Mouse (Mus musculus) inflammation-experienced regulatory T-cells, adult 6 months (primary cell): Measurements from ENCODE around the gene Map2k6. TPM values are rescaled to one million over a fixed set of nuclear protein-coding genes. Genes with fewer than 3 reads are reported as not detected.

Experiments used
- ATAC-seq: one replicate; pipeline ENCODE4 v1.8.0; 2017
- polyA plus RNA-seq, 3 experiments: library from polyadenylated mRNA; unstranded; fragments of 100-300 nt; shearing (Covaris generic); gene quantifications; one replicate each; pipeline ENCODE4 v1.2.1; 2017

Map2k6 gene
- polyA plus RNA-seq, 3 experiments from 2014 or later, result 6.1 to 8.3 (median 6.5) TPM

DNA sequence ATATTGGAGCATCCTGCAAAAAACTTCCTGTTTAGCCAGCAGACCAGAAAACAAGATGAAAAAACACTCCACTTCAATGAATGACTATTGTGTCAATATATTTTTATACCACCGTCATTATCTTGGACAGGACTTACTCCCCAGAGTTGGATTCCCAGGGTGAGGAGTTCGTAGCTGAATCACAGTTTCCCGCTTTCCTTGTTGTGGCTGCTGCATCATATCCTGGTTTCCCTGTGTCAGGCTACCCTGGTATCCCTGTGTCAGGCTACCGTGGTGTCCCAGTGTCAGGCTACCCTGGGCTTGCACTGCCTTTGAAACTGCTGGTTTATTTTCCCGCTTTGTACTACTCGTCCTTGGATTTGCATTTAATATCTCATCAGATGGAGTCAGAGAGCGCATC is 167.4 kb downstream of the Map2k6 start:
- no peak for ATAC-seq

- no peak for ATAC-seq
Measured at GRCm38 (mm10) chr11:110572548-110572947, 173.6 kb downstream of the Map2k6 start.

Other genes with a start within 250 kb of the Map2k6 start
- not detected for gene Abca9, start 230.9 kb upstream of the Map2k6 start, polyA plus RNA-seq
- not detected for gene Abca6, start 147.3 kb upstream of the Map2k6 start, polyA plus RNA-seq
- under 1 TPM; 0.33 to 0.84 (median 0.50) TPM for gene Abca5, start 61.4 kb upstream of the Map2k6 start, polyA plus RNA-seq